Mouse (Mus musculus) liver, embryonic 16.5 days (tissue): ENCODE data around the gene Gm28308. TPM values are rescaled to one million over a fixed set of nuclear protein-coding genes. Genes with fewer than 3 reads are reported as not detected.
A peak's percentile ranks its signal among the peaks of the same experiment; 100 is the strongest.

Source experiments
- ATAC-seq: fragments of 200-750 bp; cut with Nextera tagmentation; 2 replicates; pipeline ENCODE4 v1.8.0; 2017; ENCODE audit warnings: low read depth, mild to moderate bottlenecking, moderate number of reproducible peaks, moderate library complexity
- H3K27ac ChIP-seq: fragments of 300-500 bp; sonication (generic); 2 replicates; pipeline ENCODE4 v1.5.1; 2014; ENCODE audit warnings: mild to moderate bottlenecking, low read length
- H3K27me3 ChIP-seq: fragments of 300-500 bp; sonication (generic); 2 replicates; pipeline ENCODE4 v1.6.1; 2014; ENCODE audit warnings: low read depth, low read length, mixed read lengths; ENCODE audit not compliant: control insufficient read depth, insufficient read depth
- H3K36me3 ChIP-seq: fragments of 300-500 bp; sonication (generic); 2 replicates; pipeline ENCODE4 v1.6.1; 2014; ENCODE audit warnings: mild to moderate bottlenecking; ENCODE audit not compliant: control insufficient read depth, insufficient read depth
- H3K4me1 ChIP-seq: fragments of 300-500 bp; sonication (generic); 2 replicates; pipeline ENCODE4 v1.6.1; 2014; ENCODE audit warnings: low read depth, low read length, mixed read lengths; ENCODE audit not compliant: control insufficient read depth
- H3K4me2 ChIP-seq: fragments of 300-500 bp; sonication (generic); 2 replicates; pipeline ENCODE4 v1.6.1; 2014; ENCODE audit warnings: low read depth, low read length, mixed read lengths
- H3K4me3 ChIP-seq: fragments of 300-500 bp; sonication (generic); 2 replicates; pipeline ENCODE4 v1.5.1; 2014; ENCODE audit warnings: low read depth, mild to moderate bottlenecking, low read length
- H3K9ac ChIP-seq: fragments of 300-500 bp; sonication (generic); 2 replicates; pipeline ENCODE4 v1.6.1; 2014; ENCODE audit warnings: low read depth, low read length
- H3K9me3 ChIP-seq: fragments of 300-500 bp; sonication (generic); replicated peaks from 2 replicates; pipeline ENCODE4 v1.6.1; 2016; ENCODE audit warnings: low read length; ENCODE audit not compliant: control insufficient read depth
- WGBS: fragments of 180-500 bp; shearing (Covaris S2); extraction: QIAGEN DNeasy Blood & Tissue Kit; methylation state at CpG from one replicate; pipeline ENCODE4 v1.1.7; 2014; ENCODE audit not compliant: insufficient replicate concordance; 5-methylcytosine and 5-hydroxymethylcytosine counted together
- polyA plus RNA-seq: library from polyadenylated mRNA; unstranded; fragments of >200 nt; fragmentation: Nextera tagmentation; extraction: Ambion mirVana; gene quantifications from 2 replicates; pipeline ENCODE4 v1.2.1, GENCODE M21; 2015

The Gm28308 gene
- polyA plus RNA-seq, 1 experiment from 2014 or later, result not detected

GRCm38 (mm10) chr6:52171331-52171730 is 41.8 kb downstream of the Gm28308 start:
- Histone ChIP-seq H3K36me3 (no peaks in the 10 kb centered on the region), H3K4me1 (peaks cover 3% of the 10 kb centered on the region; the same call in 1 of the 2 replicates), H3K4me3 (no peak overlapping the region), H3K27ac (no peak overlapping the region), H3K9ac (no peak overlapping the region), H3K4me2 (no peak overlapping the region), H3K27me3 (peaks cover 92% of the 10 kb centered on the region), H3K9me3 (no peaks in the 10 kb centered on the region)
- ATAC-seq, result no peak
- 22% methylated on average over 4 of the region's 4 CpGs for WGBS

- H3K9me3 ChIP-seq, result no peaks in the 10 kb centered on the region
- peaks cover 3% of the 10 kb centered on the region; the same call in 1 of the 2 replicates for H3K4me1 ChIP-seq
- no peak overlapping the region for H3K4me2 ChIP-seq
- no peak for ATAC-seq
- H3K4me3 ChIP-seq, result no peak overlapping the region
- no peaks in the 10 kb centered on the region for H3K36me3 ChIP-seq
- H3K27me3 ChIP-seq, result peaks cover 92% of the 10 kb centered on the region
- WGBS, result 4% methylated on average over 5 of the region's 5 CpGs
- H3K9ac ChIP-seq, result no peak overlapping the region
- H3K27ac ChIP-seq, result no peak overlapping the region
Observed at GRCm38 (mm10) chr6:52170898-52171223, 42.3 kb downstream of the Gm28308 start.

GRCm38 (mm10) chr6:52170166-52170897 is 42.8 kb downstream of the Gm28308 start:
- no peak overlapping the region for H3K4me3 ChIP-seq

GRCm38 (mm10) chr6:52169499-52170165 is 43.5 kb downstream of the Gm28308 start:
- H3K27ac ChIP-seq, result no peak overlapping the region
- peaks cover 3% of the 10 kb centered on the region; the same call in 1 of the 2 replicates for H3K4me1 ChIP-seq
- no peak overlapping the region for H3K9ac ChIP-seq
- no peak for ATAC-seq
- 37% methylated on average over 16 of the region's 16 CpGs for WGBS
- H3K27me3 ChIP-seq, result peaks cover 92% of the 10 kb centered on the region
- H3K4me3 ChIP-seq, result no peak overlapping the region
- no peaks in the 10 kb centered on the region for H3K9me3 ChIP-seq
- no peaks in the 10 kb centered on the region for H3K36me3 ChIP-seq
- H3K4me2 ChIP-seq, result no peak overlapping the region

More at GRCm38 (mm10) chr6:52170166-52170897, 42.8 kb downstream of the Gm28308 start:
- no peak overlapping the region for H3K9ac ChIP-seq
- no peaks in the 10 kb centered on the region for H3K36me3 ChIP-seq
- WGBS, result 16% methylated on average over 40 of the region's 40 CpGs
- ATAC-seq, result peak; percentile 77
- H3K27me3 ChIP-seq, result peaks cover 92% of the 10 kb centered on the region
- no peak overlapping the region for H3K27ac ChIP-seq
- H3K9me3 ChIP-seq, result no peaks in the 10 kb centered on the region
- H3K4me2 ChIP-seq, result no peak overlapping the region
- peaks cover 3% of the 10 kb centered on the region; the same call in 1 of the 2 replicates for H3K4me1 ChIP-seq

GRCm38 (mm10) chr6:52168191-52169055 is 44.7 kb downstream of the Gm28308 start:
- H3K4me2 ChIP-seq, result no peak overlapping the region
- H3K27ac ChIP-seq, result no peak overlapping the region
- WGBS, result 29% methylated on average over 42 of the region's 42 CpGs
- H3K4me3 ChIP-seq, result no peak overlapping the region
- H3K9me3 ChIP-seq, result no peaks in the 10 kb centered on the region
- no peak for ATAC-seq
- H3K27me3 ChIP-seq, result peaks cover 96% of the 10 kb centered on the region
- H3K9ac ChIP-seq, result no peak overlapping the region
- H3K36me3 ChIP-seq, result no peaks in the 10 kb centered on the region
- H3K4me1 ChIP-seq, result peaks cover 3% of the 10 kb centered on the region; the same call in 1 of the 2 replicates

GRCm38 (mm10) chr6:52167736-52168161 is 45.4 kb downstream of the Gm28308 start:
- WGBS, result 34% methylated on average over 14 of the region's 14 CpGs
- no peak for ATAC-seq
- no peak overlapping the region for H3K4me2 ChIP-seq
- no peaks in the 10 kb centered on the region for H3K9me3 ChIP-seq
- peaks cover 97% of the 10 kb centered on the region for H3K27me3 ChIP-seq
- H3K9ac ChIP-seq, result no peak overlapping the region
- no peak overlapping the region for H3K27ac ChIP-seq
- no peaks in the 10 kb centered on the region for H3K36me3 ChIP-seq
- peaks cover 3% of the 10 kb centered on the region; the same call in 1 of the 2 replicates for H3K4me1 ChIP-seq
- no peak overlapping the region for H3K4me3 ChIP-seq

GRCm38 (mm10) chr6:52167176-52167575 is 46.0 kb downstream of the Gm28308 start:
- no peak overlapping the region for H3K27ac ChIP-seq
- H3K4me2 ChIP-seq, result no peak overlapping the region
- no peaks in the 10 kb centered on the region for H3K9me3 ChIP-seq
- no peak for ATAC-seq
- H3K4me1 ChIP-seq, result no peaks in the 10 kb centered on the region
- 40% methylated on average over 1 of the region's 1 CpGs for WGBS
- no peak overlapping the region for H3K4me3 ChIP-seq
- peaks cover 96% of the 10 kb centered on the region for H3K27me3 ChIP-seq
- no peak overlapping the region for H3K9ac ChIP-seq
- H3K36me3 ChIP-seq, result no peaks in the 10 kb centered on the region

GRCm38 (mm10) chr6:52166431-52167077 is 46.6 kb downstream of the Gm28308 start:
- Histone ChIP-seq H3K4me2 (no peak overlapping the region), H3K36me3 (no peaks in the 10 kb centered on the region), H3K4me1 (no peaks in the 10 kb centered on the region), H3K9me3 (no peaks in the 10 kb centered on the region), H3K4me3 (no peak overlapping the region), H3K9ac (no peak overlapping the region), H3K27ac (no peak overlapping the region), H3K27me3 (peaks cover 95% of the 10 kb centered on the region)
- WGBS, result 24% methylated on average over 4 of the region's 4 CpGs
- no peak for ATAC-seq
